Mouse (Mus musculus) adrenal gland, postnatal 25 days (tissue): ENCODE results near the gene Sys1. TPM values are rescaled to one million over a fixed set of nuclear protein-coding genes. Genes with fewer than 3 reads are reported as not detected.
A peak's percentile ranks its signal among the peaks of the same experiment; 100 is the strongest.

Experiments
- DNase-seq: peaks from one replicate; pipeline ENCODE4 v3.0.0; 2021; ENCODE audit warnings: mixed read lengths
- total RNA-seq: library from RNA; stranded (reverse); gene quantifications from 2 replicates; pipeline ENCODE4 v1.2.3, GENCODE M21; 2021

Sys1 gene
- total RNA-seq, 1 experiment from 2014 or later = 30.0 TPM

DNA sequence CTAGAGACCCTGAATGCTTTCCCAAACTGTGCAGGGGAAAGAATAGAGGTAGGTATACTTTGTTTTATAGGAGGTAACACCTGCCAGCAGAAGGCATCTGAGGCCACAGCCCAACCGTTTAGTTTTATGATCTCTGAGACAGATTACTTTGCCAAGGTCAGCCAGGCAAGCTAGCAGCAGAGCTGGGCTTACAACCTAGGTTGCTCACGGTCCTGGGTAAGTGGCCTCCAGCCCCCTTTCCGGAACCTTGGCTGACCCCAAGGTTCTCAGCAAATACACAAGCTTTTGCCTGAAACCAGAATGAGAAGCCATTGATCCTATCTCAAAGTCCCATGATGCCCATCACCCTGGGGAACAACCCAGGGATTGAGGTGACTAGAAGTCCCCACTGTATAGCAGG lies 22.1 kb upstream of the Sys1 start:
- DNase-seq = no peak

GRCm38 (mm10) chr2:164435216-164436090 lies 21.3 kb upstream of the Sys1 start:
- DNase-seq = no peak

GRCm38 (mm10) chr2:164436215-164436913 lies 20.4 kb upstream of the Sys1 start:
- DNase-seq = no peak

- DNase-seq = no peak
These were observed 19.8 kb upstream of the Sys1 start for GRCm38 (mm10) chr2:164436961-164437360.

DNA sequence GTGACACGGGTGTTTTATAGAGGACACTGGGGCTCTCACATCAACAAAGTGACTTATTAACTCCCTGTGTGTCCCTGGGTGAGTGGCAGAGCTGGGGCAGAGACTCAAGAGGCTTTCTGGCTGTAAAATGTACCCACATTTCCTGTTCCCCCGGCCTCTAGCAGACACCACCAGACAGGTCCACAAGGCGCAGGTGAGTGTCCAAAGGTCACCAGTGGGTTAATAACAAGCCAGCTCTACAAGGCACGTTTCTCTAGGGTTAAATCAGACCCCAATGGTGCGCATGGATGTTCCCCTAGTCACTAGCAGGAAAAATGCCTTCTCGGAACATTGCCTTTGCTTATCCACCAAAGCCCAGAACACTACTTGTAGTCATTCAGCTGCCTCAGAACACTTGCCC lies 19.1 kb upstream of the Sys1 start:
- DNase-seq = no peak

GRCm38 (mm10) chr2:164438257-164438656 lies 18.5 kb upstream of the Sys1 start:
- no peak for DNase-seq

DNA sequence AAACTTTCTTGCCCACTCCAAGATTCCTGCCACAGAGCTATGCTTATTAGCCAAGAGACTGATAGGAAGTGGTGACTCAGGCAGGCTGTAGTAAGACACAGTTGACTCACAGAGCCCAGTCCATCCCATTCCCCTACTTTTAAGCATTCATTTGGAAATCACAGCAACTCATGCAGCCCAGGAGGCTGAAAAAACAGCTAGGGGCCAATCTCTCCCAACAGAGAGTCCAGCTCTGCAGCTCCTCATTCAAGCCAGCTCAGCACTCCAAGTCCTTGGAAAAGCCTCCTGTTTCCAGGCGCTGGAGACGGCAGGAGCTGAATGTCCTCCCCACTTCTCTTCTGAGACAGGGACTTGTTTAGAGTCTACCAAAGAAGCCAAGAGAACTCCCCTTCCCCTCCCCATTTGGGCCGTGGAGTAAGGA lies 17.8 kb upstream of the Sys1 start:
- DNase-seq = no peak

DNA sequence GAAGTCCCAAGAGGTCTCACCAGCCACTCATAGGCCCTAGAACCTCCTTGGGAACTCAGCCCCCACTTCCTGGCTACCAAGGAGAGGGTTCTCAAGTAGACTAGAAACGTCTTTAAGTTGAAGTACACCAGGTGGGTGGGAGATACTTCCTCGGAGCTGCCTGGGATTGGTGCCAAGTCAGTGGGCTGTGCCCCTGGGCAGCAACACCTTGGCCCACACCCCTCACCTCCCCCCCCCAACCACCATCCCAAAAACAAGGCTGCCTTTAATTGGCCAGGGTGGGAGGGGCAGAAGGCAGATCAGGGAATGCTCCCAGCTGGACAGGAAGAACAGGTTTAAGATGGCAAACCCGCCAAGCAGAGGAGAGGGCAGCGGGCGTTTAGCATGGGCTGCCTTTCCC lies 16.4 kb upstream of the Sys1 start:
- DNase-seq = no peak

DNA sequence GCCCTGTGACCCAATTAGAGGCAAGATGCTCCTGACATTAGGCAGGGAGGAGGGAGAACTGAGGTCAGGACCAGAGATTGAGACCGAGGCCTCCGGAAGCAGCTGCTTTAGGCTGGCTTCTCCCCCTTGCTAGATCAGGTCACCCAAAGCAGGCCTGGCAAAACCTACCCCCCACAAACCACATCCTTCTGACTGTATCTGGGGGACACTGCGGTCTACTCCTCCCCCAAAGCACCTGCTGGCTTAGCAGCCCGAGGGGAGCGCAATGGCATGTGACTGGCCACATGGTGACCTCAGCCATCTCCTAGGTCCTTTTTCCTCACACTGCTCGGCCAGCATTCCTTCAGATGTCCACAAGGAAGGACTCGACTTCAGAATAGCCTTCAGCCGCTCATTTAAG lies 15.6 kb upstream of the Sys1 start:
- DNase-seq = no peak

- DNase-seq = no peak
These were observed 15.0 kb upstream of the Sys1 start for GRCm38 (mm10) chr2:164441731-164442130.

DNA sequence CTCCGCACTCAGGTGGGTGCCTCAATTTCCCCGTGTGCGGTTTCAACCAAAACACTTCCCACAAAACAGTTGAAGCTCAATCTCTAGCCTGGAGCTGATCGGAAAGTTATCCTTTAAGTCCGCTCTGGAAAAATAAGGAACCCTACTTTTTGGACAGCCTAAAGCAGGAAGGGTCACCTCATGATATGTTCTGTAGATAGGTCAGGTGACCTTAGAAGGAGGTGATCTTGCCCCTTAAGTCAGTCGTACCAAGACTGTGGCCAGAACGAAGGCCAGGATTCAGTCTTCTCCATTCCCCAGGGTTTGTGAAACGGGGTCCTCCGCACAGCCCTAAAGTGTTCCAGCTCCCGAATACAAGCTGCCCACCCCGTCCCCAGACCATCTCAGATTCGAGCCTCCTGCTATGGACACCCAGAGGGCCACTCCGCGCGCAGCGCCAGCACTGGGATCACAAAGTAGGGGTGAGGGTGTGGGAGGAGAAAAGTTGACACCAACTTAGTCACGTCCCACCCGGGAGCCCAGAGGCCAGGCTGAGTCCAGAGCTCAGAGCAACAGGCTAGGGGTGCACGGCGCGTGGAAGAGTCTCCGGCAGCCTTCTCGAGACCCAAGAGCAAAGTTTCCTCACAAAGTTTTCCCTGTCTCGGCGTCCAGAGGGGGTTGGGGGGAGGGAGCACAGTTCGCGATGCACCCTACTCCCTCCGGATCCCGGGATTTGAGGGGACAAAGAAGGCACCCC lies 14.3 kb upstream of the Sys1 start:
- peak; percentile 72 for DNase-seq

- DNase-seq = peak; percentile 92
These were observed 13.7 kb upstream of the Sys1 start for GRCm38 (mm10) chr2:164443051-164443437.

DNA sequence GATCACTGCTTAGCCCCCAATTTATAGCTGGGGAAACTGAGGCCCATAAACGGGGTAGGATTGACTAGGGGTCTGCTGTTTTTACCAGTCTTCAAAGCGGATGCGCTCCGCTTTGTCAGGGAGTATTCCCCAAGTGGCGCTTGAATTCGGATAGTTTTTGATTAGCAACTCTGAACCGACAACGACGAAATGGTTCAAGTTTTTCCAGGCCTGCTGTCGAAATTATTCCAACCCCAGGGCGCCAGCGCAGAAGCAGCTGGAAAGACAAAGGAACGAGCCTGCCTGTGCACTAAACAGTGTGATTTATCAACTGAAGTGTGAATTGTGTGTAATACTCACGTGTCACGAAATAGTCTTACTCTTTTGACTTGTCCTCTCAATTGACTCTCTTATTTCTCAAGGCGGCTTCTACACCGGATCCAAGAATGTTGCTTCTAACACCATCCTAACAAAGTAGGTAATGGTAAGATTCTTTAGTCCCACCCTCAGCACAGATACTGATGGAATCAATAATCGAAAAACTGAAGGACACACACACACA lies 13.2 kb upstream of the Sys1 start, which contains the start of gene Sdc4:
Gene Sdc4, minus strand, starts transcription at position 428 of the 541 bp plus-strand sequence.
- no peak for DNase-seq

DNA sequence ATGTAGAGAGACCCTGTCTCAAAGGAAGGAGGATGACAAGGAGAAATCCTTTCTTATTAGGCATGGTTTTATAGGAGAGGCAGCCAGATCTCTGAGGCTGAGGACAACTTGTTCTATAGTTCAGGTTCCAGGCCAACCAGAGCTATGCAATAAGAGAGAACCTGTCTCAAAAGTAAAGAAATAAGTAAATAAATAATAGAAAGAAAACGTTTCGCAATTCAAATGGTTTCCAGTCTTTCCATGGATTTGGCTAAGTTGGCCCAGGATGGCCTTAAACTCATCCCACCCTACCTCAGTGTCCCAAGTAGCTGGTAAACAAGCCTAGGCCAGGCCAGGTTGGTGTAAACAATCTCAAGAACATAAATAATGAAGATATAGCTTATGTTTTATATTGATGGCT lies 12.1 kb upstream of the Sys1 start:
- DNase-seq = no peak

GRCm38 (mm10) chr2:164445399-164446085 lies 11.2 kb upstream of the Sys1 start:
- DNase-seq = no peak

DNA sequence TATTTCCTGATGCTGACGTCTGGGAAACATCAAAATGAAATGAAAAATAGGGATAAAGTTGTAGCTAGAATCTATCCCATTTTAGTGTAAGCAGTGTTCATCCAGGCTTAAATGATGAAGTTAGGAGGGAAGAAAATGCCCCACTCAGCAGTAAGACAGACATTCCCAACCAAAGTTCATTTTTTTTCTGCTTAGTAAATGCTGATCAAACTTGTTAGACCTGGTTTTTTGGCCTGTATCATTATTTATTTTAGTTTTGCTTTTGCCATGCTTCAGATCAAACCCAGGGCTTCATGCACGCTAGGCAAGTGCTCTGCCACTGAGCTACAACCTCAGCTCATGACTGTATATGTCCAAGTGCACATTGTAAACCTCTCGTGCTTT lies 10.7 kb upstream of the Sys1 start:
- no peak for DNase-seq

DNA sequence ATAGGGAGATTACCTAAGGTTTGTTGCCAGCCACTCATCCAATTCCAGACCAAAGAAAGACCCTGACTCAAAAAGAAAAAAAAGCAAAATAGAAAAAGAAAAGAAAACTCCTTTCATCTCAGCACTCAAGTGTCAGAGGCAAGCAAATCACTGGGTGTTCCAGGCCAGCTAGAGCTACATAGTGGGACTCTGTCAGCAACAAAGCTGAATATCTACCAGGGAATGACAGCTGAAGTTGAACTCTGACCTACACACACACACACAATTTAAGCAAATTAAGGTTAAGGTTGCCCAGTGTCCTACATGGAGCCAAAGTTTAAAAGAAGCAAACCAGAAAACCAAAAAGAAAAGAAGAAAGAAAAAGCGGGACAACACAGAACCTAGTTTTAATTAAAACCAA lies 8.6 kb upstream of the Sys1 start:
- no peak for DNase-seq

DNA sequence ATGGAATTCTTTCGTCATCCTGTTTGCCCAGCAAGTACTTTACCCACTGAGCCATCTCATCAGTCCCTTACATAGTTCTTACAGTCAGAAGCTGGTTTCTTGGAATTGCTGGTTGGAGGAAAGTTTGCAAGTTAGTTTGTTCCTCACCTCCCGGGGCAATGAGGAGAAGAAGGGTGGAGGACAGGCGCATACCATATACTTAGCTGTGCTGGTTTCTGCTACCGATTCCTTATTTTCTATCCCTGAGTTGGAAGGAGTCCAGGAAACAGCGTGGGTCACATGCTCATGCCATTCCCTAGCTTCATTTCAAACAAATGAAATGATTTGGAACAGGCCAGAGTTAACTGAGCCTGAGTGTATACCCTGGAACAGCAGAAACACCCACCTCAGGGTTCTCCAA lies 7.8 kb upstream of the Sys1 start:
- no peak for DNase-seq

DNA sequence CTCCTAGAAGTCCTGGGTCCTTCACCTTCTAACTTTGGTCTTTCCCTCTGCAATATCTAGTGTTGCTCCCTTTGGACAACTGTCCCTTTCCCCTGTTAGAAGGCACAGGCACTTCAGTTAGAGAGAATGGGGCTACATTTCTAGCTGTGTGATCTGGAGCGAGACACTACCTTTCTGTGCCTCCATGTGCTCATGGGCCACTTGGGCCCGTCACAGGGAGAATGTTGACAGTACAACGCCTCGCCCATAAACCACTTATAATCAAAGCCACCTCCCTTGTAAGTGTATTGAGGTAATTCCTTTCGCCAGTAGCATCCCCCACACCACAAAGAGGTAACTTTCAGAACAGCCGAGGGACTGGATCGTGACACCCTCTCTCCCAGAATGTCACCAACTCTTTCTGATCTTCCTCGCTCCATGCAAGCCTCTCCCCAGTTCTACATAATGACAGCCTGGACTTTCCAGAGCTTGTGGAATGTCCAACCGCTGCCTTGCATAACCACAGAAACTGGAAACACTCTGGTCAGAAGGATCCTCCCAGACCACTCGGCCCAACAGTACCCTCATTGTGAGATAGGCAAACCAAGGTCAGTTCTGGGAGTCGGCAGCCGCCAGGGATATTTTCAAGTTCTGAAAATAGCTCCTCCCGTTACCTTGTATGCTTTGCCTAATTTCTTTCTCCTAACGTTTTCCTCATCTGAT lies 7.3 kb upstream of the Sys1 start:
- DNase-seq = no peak

GRCm38 (mm10) chr2:164452000-164452676 lies 4.6 kb upstream of the Sys1 start:
- DNase-seq = no peak
